ENCODE assay signal across 20 mouse cellular contexts in genomic region chr3:107073863-107074262, GRCm38 (mm10). TPM values are rescaled to one million over a fixed set of nuclear protein-coding genes. Genes with fewer than 3 reads are reported as not detected.
DNase-seq lines count a peak whose midpoint lies in the region; ATAC-seq and TF ChIP-seq lines count a peak whose summit lies in the region.
"Had no signal": no experiment of that assay in that cellular context is flagged by ENCODE, and none has a peak within 500 bp of the region (broad histone marks: within the 10 kb centered on the region; RNA-seq: fewer than 3 reads in every experiment).

No protein-coding gene starts in this region.

- peak; percentile 17; the same call in 1 of the 2 replicates for TF ChIP-seq CTCF in liver, postnatal 0 days (IDR thresholded peaks at IDR 0.05; ENCODE audit: low read depth)
- peak; percentile 56; the same call in 1 of the 2 replicates for TF ChIP-seq CTCF in thymus, adult 2 months (IDR thresholded peaks at IDR 0.05; ENCODE audit: borderline replicate concordance, control insufficient read depth, extremely low read depth, insufficient read depth, low read length, poor library complexity)

- H3K9ac ChIP-seq in liver, postnatal 0 days (replicated peaks) = no peak overlapping the region
- H3K9ac ChIP-seq in liver, embryonic 11.5 days (ENCODE audit: low read depth, low read length) = no peak overlapping the region
- H3K9ac ChIP-seq: embryonic facial prominence, embryonic 12.5 days; forebrain, embryonic 13.5 days; heart, embryonic 12.5 days; hindbrain, embryonic 12.5 days; limb, embryonic 15.5 days had no signal

- H3K4me3 ChIP-seq in liver, postnatal 0 days (ENCODE audit: low read depth, low read length) = no peak overlapping the region
- no peak overlapping the region for H3K4me3 ChIP-seq in liver, embryonic 11.5 days (ENCODE audit: low read depth, low read length)
- no peak overlapping the region for H3K4me3 ChIP-seq in thymus, adult 2 months (ENCODE audit: control insufficient read depth, insufficient read depth, low read length)
- H3K4me3 ChIP-seq: embryonic facial prominence, embryonic 12.5 days; erythroblast, embryonic 14.5 days; forebrain, embryonic 13.5 days; heart, embryonic 12.5 days; hindbrain, embryonic 12.5 days; limb, embryonic 15.5 days had no signal

- no peak overlapping the region for H3K4me2 ChIP-seq in liver, postnatal 0 days (ENCODE audit: low read depth, low read length)
- no peak overlapping the region for H3K4me2 ChIP-seq in liver, embryonic 11.5 days
- H3K4me2 ChIP-seq: embryonic facial prominence, embryonic 12.5 days; forebrain, embryonic 13.5 days; heart, embryonic 12.5 days; hindbrain, embryonic 12.5 days; limb, embryonic 15.5 days had no signal

- no peak for ATAC-seq in CD4-positive, CD25-positive, alpha-beta regulatory T cell, adult 4 months
- ATAC-seq in liver, postnatal 0 days = no peak
- no peak for ATAC-seq in liver, embryonic 11.5 days (replicated peaks; ENCODE audit: low FRiP score)
- ATAC-seq: forebrain, embryonic 13.5 days; intestine, embryonic 16.5 days had no signal

- no peaks in the 10 kb centered on the region for H3K4me1 ChIP-seq in liver, postnatal 0 days (ENCODE audit: insufficient read depth)
- H3K4me1 ChIP-seq in liver, embryonic 11.5 days (replicated peaks; ENCODE audit: control insufficient read depth, insufficient read depth, low read length) = no peaks in the 10 kb centered on the region
- peaks cover 45% of the 10 kb centered on the region for H3K4me1 ChIP-seq in thymus, adult 2 months (replicated peaks; ENCODE audit: control insufficient read depth, insufficient read depth, low read length)
- H3K4me1 ChIP-seq: embryonic facial prominence, embryonic 12.5 days; forebrain, embryonic 13.5 days; heart, embryonic 12.5 days; hindbrain, embryonic 12.5 days; limb, embryonic 15.5 days had no signal

- H3K36me3 ChIP-seq in liver, postnatal 0 days (replicated peaks; ENCODE audit: insufficient read depth, low read length) = no peaks in the 10 kb centered on the region
- H3K36me3 ChIP-seq in liver, embryonic 11.5 days (ENCODE audit: control insufficient read depth, insufficient read depth, low read length) = no peaks in the 10 kb centered on the region
- H3K36me3 ChIP-seq in thymus, adult 2 months (ENCODE audit: control insufficient read depth, insufficient read depth, low read length) = no peaks in the 10 kb centered on the region
- H3K36me3 ChIP-seq: embryonic facial prominence, embryonic 12.5 days; heart, embryonic 12.5 days; hindbrain, embryonic 12.5 days; limb, embryonic 15.5 days had no signal

- H3K27ac ChIP-seq in liver, postnatal 0 days (ENCODE audit: low read depth) = no peak overlapping the region
- H3K27ac ChIP-seq in liver, embryonic 11.5 days (ENCODE audit: low read depth, low read length) = no peak overlapping the region
- no peak overlapping the region for H3K27ac ChIP-seq in thymus, adult 2 months (ENCODE audit: control insufficient read depth, insufficient read depth, low read length)
- H3K27ac ChIP-seq: embryonic facial prominence, embryonic 12.5 days; forebrain, embryonic 13.5 days; hindbrain, embryonic 12.5 days; limb, embryonic 15.5 days had no signal

- no peak for TF ChIP-seq POLR2A in thymus, adult 2 months (IDR thresholded peaks at IDR 0.05; ENCODE audit: control insufficient read depth, extremely low read depth, insufficient read depth, low read length, poor library complexity)

- no peak for TF ChIP-seq EP300 in liver, postnatal 0 days (IDR thresholded peaks at IDR 0.05; ENCODE audit: low read depth)

- 66% methylated on average over 2 of the region's 2 CpGs for WGBS in liver, postnatal 0 days (ENCODE audit: insufficient replicate concordance)
- 41% methylated on average over 2 of the region's 2 CpGs for WGBS in liver, embryonic 11.5 days
- WGBS in thymus, adult 2 months = 80% methylated on average over 2 of the region's 2 CpGs

- H3K9me3 ChIP-seq in liver, postnatal 0 days (ENCODE audit: low read length) = no peaks in the 10 kb centered on the region
- H3K9me3 ChIP-seq in liver, embryonic 11.5 days (ENCODE audit: control insufficient read depth, low read length) = no peaks in the 10 kb centered on the region
- H3K9me3 ChIP-seq: embryonic facial prominence, embryonic 12.5 days; forebrain, embryonic 13.5 days; heart, embryonic 12.5 days; hindbrain, embryonic 12.5 days; limb, embryonic 15.5 days had no signal

- peak; percentile 39 for DNase-seq in CD4-positive, CD25-positive, alpha-beta regulatory T cell, adult 2 months (ENCODE audit: low read depth, low spot score)
- no peak for DNase-seq in liver, postnatal 0 days
- no peak for DNase-seq in liver, embryonic 11.5 days (ENCODE audit: low spot score)
- DNase-seq in thymus, adult 2 months = peak; percentile 68
- no peak for DNase-seq in thymus, postnatal 10 days (ENCODE audit: low spot score in 2 of 2)
- DNase-seq in thymus, postnatal 36 days = peak; percentile 67 to 73
- no peak for DNase-seq in ovary, postnatal 36 days (ENCODE audit: low spot score)
- DNase-seq: adrenal gland, postnatal 36 days; cerebellum, adult 18-20 months; heart, postnatal 14 days; kidney, postnatal 10 days; retina, postnatal 1 day had no signal

- no peaks in the 10 kb centered on the region for H3K27me3 ChIP-seq in liver, postnatal 0 days (ENCODE audit: insufficient read depth, low read length)
- no peaks in the 10 kb centered on the region for H3K27me3 ChIP-seq in liver, embryonic 11.5 days (replicated peaks; ENCODE audit: control insufficient read depth, insufficient read depth, low read length)
- no peaks in the 10 kb centered on the region for H3K27me3 ChIP-seq in thymus, adult 2 months (ENCODE audit: control insufficient read depth, insufficient read depth, low read length)
- H3K27me3 ChIP-seq: embryonic facial prominence, embryonic 12.5 days; forebrain, embryonic 13.5 days; hindbrain, embryonic 12.5 days; limb, embryonic 15.5 days had no signal

RNA-seq across cellular contexts. Expression of gene Kcna2, which starts 27.1 kb away (rescaled TPM):
- polyA plus RNA-seq in CD4-positive, CD25-positive, alpha-beta regulatory T cell, adult 4 months (2017; shearing (Covaris generic)) = under 1 TPM; 0.35 to 0.76 TPM
- 0.07 and 0.11 TPM in 2 replicates for polyA plus RNA-seq in liver, postnatal 0 days (2015; fragmentation: Nextera tagmentation; extraction: Ambion mirVana)
- 0.05 and 0.08 TPM in 2 replicates for polyA plus RNA-seq in liver, embryonic 11.5 days (2014; fragmentation: Nextera tagmentation; extraction: Ambion mirVana)
- polyA plus RNA-seq in thymus, adult 2 months (2012; rRNA removed) = 5.6 and 7.0 TPM in 2 replicates

RNA-seq across cellular contexts. Expression of gene Kcna3, which starts 37.9 kb away (rescaled TPM):
- polyA plus RNA-seq in CD4-positive, CD25-positive, alpha-beta regulatory T cell, adult 4 months (2017; shearing (Covaris generic)) = 10 to 100 TPM in 1 of 2 experiments, 1 to 10 TPM in 1; 9.8 to 15.2 TPM
- 1.2 TPM in 2 replicates for polyA plus RNA-seq in liver, postnatal 0 days (2015; fragmentation: Nextera tagmentation; extraction: Ambion mirVana)
- polyA plus RNA-seq in liver, embryonic 11.5 days (2014; fragmentation: Nextera tagmentation; extraction: Ambion mirVana) = 3.4 and 3.6 TPM in 2 replicates
- polyA plus RNA-seq in thymus, adult 2 months (2012; rRNA removed) = 151 and 202 TPM in 2 replicates
- polyA plus RNA-seq: erythroblast, embryonic 14.5 days had no signal

Comparison
In these comparisons a context has a peak if more than half of its experiments do, and no peak if none do; other contexts are left out.
1. DNase-seq: peak in CD4-positive, CD25-positive, alpha-beta regulatory T cell, adult 2 months (single experiment), thymus, adult 2 months (single experiment) and thymus, postnatal 36 days (2 of 2); none in liver, postnatal 0 days (single experiment), liver, embryonic 11.5 days (single experiment), thymus, postnatal 10 days (0 of 2) and ovary, postnatal 36 days (single experiment).